Mouse (Mus musculus) ES-E14 (cell line): ENCODE results near the gene Bhlhe40. TPM values are rescaled to one million over a fixed set of nuclear protein-coding genes. Genes with fewer than 3 reads are reported as not detected.
A peak's percentile ranks its signal among the peaks of the same experiment; 100 is the strongest.

ENCODE experiments used
- DNase-seq: peaks from one replicate; pipeline ENCODE4 v3.0.0-alpha.2; 2013; ENCODE audit warnings: low read depth, low spot score
- H3K27ac ChIP-seq: 2 replicates; pipeline ENCODE4 v1.5.1; 2012; ENCODE audit warnings: low read depth, mild to moderate bottlenecking, low read length, moderate library complexity, mixed read lengths; ENCODE audit not compliant: poor library complexity, insufficient read depth, severe bottlenecking
- H3K36me3 ChIP-seq: 2 replicates; pipeline ENCODE4 v1.6.1; 2012; ENCODE audit warnings: mild to moderate bottlenecking, low read length, moderate library complexity, mixed read lengths; ENCODE audit not compliant: control insufficient read depth, poor library complexity, insufficient read depth, severe bottlenecking
- H3K4me1 ChIP-seq, 2 experiments: fragments of 150-350 bp in 1 of 2; sonication (generic) in 1 of 2; 2 replicates each; pipeline ENCODE4 v1.6.1; 2012; ENCODE audit warnings: low read length in 2 of 2, mild to moderate bottlenecking in 1 of 2, mixed read lengths in 1 of 2; ENCODE audit not compliant: control insufficient read depth in 2 of 2, insufficient read depth in 2 of 2, poor library complexity in 1 of 2
- H3K4me3 ChIP-seq, 2 experiments: fragments of 150-350 bp in 1 of 2; sonication (generic) in 1 of 2; 2 replicates each; pipeline ENCODE4 v1.5.1; 2012; ENCODE audit warnings: low read length in 2 of 2, low read depth in 1 of 2, mild to moderate bottlenecking in 1 of 2, mixed read lengths in 1 of 2; ENCODE audit not compliant: insufficient read depth in 1 of 2, poor library complexity in 1 of 2, severe bottlenecking in 1 of 2
- H3K9ac ChIP-seq: 2 replicates; pipeline ENCODE4 v1.6.1; 2012; ENCODE audit warnings: low read depth, mild to moderate bottlenecking, low read length, mixed read lengths; ENCODE audit not compliant: poor library complexity, insufficient read depth, severe bottlenecking
- H3K9me3 ChIP-seq: fragments of 150-350 bp; sonication (generic); 2 replicates; pipeline ENCODE4 v1.6.1; 2012; ENCODE audit warnings: low read depth, mild to moderate bottlenecking, low read length; ENCODE audit not compliant: control insufficient read depth, insufficient read depth
- CHD2 ChIP-seq: IDR thresholded peaks from 2 replicates; pipeline ENCODE4 v1.6.1; 2014; ENCODE audit warnings: mild to moderate bottlenecking, low read depth, low read length, inconsistent platforms
- HCFC1 ChIP-seq: IDR thresholded peaks from 2 replicates; pipeline ENCODE4 v1.6.1; 2012; ENCODE audit warnings: low read length, inconsistent platforms, borderline replicate concordance; ENCODE audit not compliant: insufficient read depth
- MAFK ChIP-seq: IDR thresholded peaks from 2 replicates; pipeline ENCODE4 v1.6.1; 2014; ENCODE audit warnings: mild to moderate bottlenecking, low read depth, low read length, inconsistent platforms; ENCODE audit not compliant: insufficient read depth
- ZC3H11A ChIP-seq: IDR thresholded peaks from 2 replicates; pipeline ENCODE4 v1.6.1; 2012; ENCODE audit warnings: low read depth, mild to moderate bottlenecking, inconsistent platforms, low read length, borderline replicate concordance
- ZNF384 ChIP-seq: IDR thresholded peaks from 2 replicates; pipeline ENCODE4 v1.6.1; 2012; ENCODE audit warnings: low read depth, low read length, inconsistent platforms
- in situ Hi-C, 2 experiments: fragments of 600-800 bp; cut with MboI; formaldehyde crosslinking; loops; one replicate each; pipeline ENCODE4 v1.15.1; 2025; ENCODE audit warnings: low sequenced_read_pairs in 2 of 2, inconsistent platforms in 1 of 2; ENCODE audit not compliant: unreplicated experiment in 2 of 2
- total RNA-seq: library from RNA; depleted of rRNA; stranded (reverse); fragments of 300-350 nt; gene quantifications from 2 replicates; pipeline ENCODE4 v1.2.3, GENCODE M21; 2012

Bhlhe40 gene
- total RNA-seq, 1 experiment: 13.0 TPM

- TF ChIP-seq HCFC1 (no peak), ZC3H11A (no peak), ZNF384 (no peak), CHD2 (no peak), MAFK (no peak)
- in situ Hi-C loops: no loop called here
- Histone ChIP-seq H3K4me3 (no peak overlapping the region), H3K36me3 (no peaks in the 10 kb centered on the region), H3K9me3 (no peaks in the 10 kb centered on the region), H3K4me1 (no peaks in the 10 kb centered on the region), H3K27ac (no peak overlapping the region), H3K9ac (no peak overlapping the region)
- DNase-seq: no peak
Measured at GRCm38 (mm10) chr6:108630701-108631100, 29.7 kb upstream of the Bhlhe40 start.

- Histone ChIP-seq H3K4me3 (no peak overlapping the region), H3K36me3 (no peaks in the 10 kb centered on the region), H3K4me1 (peaks cover 0 to 5% of the 10 kb centered on the region in 2 experiments; a peak in 1 of 4 replicates), H3K9me3 (no peaks in the 10 kb centered on the region), H3K27ac (no peak overlapping the region), H3K9ac (no peak overlapping the region)
- DNase-seq: no peak
- in situ Hi-C loops: no loop called here
- TF ChIP-seq CHD2 (no peak), MAFK (no peak), ZNF384 (no peak), HCFC1 (no peak)
Measured at GRCm38 (mm10) chr6:108638157-108638833, 22.1 kb upstream of the Bhlhe40 start.

- H3K9me3 ChIP-seq: no peaks in the 10 kb centered on the region
- DNase-seq: no peak
- in situ Hi-C loops: no loop called here
Measured at GRCm38 (mm10) chr6:108642020-108642419, 18.4 kb upstream of the Bhlhe40 start.

GRCm38 (mm10) chr6:108643035-108643434, 17.4 kb upstream of the Bhlhe40 start:
- in situ Hi-C loops: no loop called here
- no peak for DNase-seq

More at GRCm38 (mm10) chr6:108642020-108642419, 18.4 kb upstream of the Bhlhe40 start:
- Histone ChIP-seq H3K4me1 (peaks cover 4 to 11% of the 10 kb centered on the region in 2 experiments; a peak in 2 of 4 replicates), H3K9ac (no peak overlapping the region), H3K27ac (no peak overlapping the region), H3K36me3 (no peaks in the 10 kb centered on the region), H3K4me3 (no peak overlapping the region)
- TF ChIP-seq MAFK: no peak

GRCm38 (mm10) chr6:108644311-108644710, 16.1 kb upstream of the Bhlhe40 start:
- H3K4me1 ChIP-seq: peaks cover 4 to 11% of the 10 kb centered on the region in 2 experiments; a peak in 2 of 4 replicates
- no peak overlapping the region for H3K9ac ChIP-seq
- H3K27ac ChIP-seq: no peak overlapping the region
- H3K4me3 ChIP-seq: no peak overlapping the region
- H3K9me3 ChIP-seq: no peaks in the 10 kb centered on the region
- TF ChIP-seq MAFK: no peak
- no peak for TF ChIP-seq ZNF384
- TF ChIP-seq HCFC1: no peak
- TF ChIP-seq CHD2: no peak
- TF ChIP-seq ZC3H11A: no peak
- peak; percentile 46 for DNase-seq
- no peaks in the 10 kb centered on the region for H3K36me3 ChIP-seq
- in situ Hi-C loops: no loop called here

More at GRCm38 (mm10) chr6:108643035-108643434, 17.4 kb upstream of the Bhlhe40 start:
- H3K9me3 ChIP-seq: no peaks in the 10 kb centered on the region
- no peaks in the 10 kb centered on the region for H3K36me3 ChIP-seq
- no peak for TF ChIP-seq MAFK
- TF ChIP-seq CHD2: no peak
- no peak for TF ChIP-seq HCFC1
- no peak overlapping the region for H3K9ac ChIP-seq
- H3K4me1 ChIP-seq: peaks cover 4 to 11% of the 10 kb centered on the region in 2 experiments; a peak in 2 of 4 replicates
- no peak overlapping the region for H3K27ac ChIP-seq
- no peak overlapping the region for H3K4me3 ChIP-seq
